31 mouse cellular contexts compared by ENCODE assay signal in genomic region chr9:122459491-122459890, GRCm38 (mm10).
"Had no signal": no experiment of that assay in that cellular context is flagged by ENCODE, and none has a peak within 500 bp of the region (broad histone marks: within the 10 kb centered on the region; RNA-seq: fewer than 3 reads in every experiment).

No protein-coding gene starts in this region.

- DNase-seq: left cerebral cortex, postnatal 4 days; liver; liver, embryonic 13.5 days; liver, postnatal 0 days; lung, adult 18-20 months; lung, adult 2 months; lung, embryonic 14.5 days; lung, postnatal 10 days; lung, postnatal 14 days; lung, postnatal 36 days; lung, postnatal 4 days; midbrain, embryonic 14.5 days had no signal

- H3K4me2 ChIP-seq: limb, embryonic 12.5 days; limb, embryonic 13.5 days; limb, embryonic 15.5 days; liver, embryonic 11.5 days; liver, embryonic 12.5 days; liver, embryonic 13.5 days; liver, embryonic 15.5 days; lung, embryonic 14.5 days; lung, embryonic 15.5 days; midbrain, embryonic 12.5 days; midbrain, embryonic 15.5 days; neural tube, embryonic 12.5 days; neural tube, embryonic 13.5 days had no signal

- H3K4me1 ChIP-seq: limb, embryonic 10.5 days; limb, embryonic 12.5 days; limb, embryonic 13.5 days; limb, embryonic 15.5 days; liver, embryonic 12.5 days; liver, embryonic 13.5 days; liver, embryonic 15.5 days; lung, embryonic 15.5 days; midbrain, embryonic 10.5 days; midbrain, embryonic 12.5 days; neural tube, embryonic 12.5 days; neural tube, embryonic 13.5 days had no signal

- H3K9me3 ChIP-seq: limb, embryonic 10.5 days; limb, embryonic 12.5 days; limb, embryonic 13.5 days; limb, embryonic 15.5 days; liver, embryonic 12.5 days; liver, embryonic 13.5 days; liver, embryonic 15.5 days; lung, embryonic 15.5 days; megakaryocyte, embryonic 14.5 days; midbrain, embryonic 10.5 days; midbrain, embryonic 12.5 days; midbrain, embryonic 15.5 days; neural tube, embryonic 12.5 days; neural tube, embryonic 13.5 days had no signal

- ATAC-seq: liver, embryonic 12.5 days; liver, postnatal 0 days; lung, postnatal 0 days; midbrain, embryonic 15.5 days; midbrain, embryonic 16.5 days had no signal

- H3K36me3 ChIP-seq: limb, embryonic 10.5 days; limb, embryonic 12.5 days; limb, embryonic 13.5 days; limb, embryonic 15.5 days; liver, embryonic 12.5 days; liver, embryonic 13.5 days; liver, embryonic 15.5 days; lung, embryonic 15.5 days; midbrain, embryonic 10.5 days; midbrain, embryonic 12.5 days; midbrain, embryonic 15.5 days; neural tube, embryonic 12.5 days; neural tube, embryonic 13.5 days had no signal

- H3K9ac ChIP-seq: limb, embryonic 12.5 days; limb, embryonic 13.5 days; limb, embryonic 15.5 days; liver, embryonic 12.5 days; liver, embryonic 13.5 days; liver, embryonic 14.5 days; liver, embryonic 15.5 days; liver, postnatal 0 days; lung, embryonic 14.5 days; lung, embryonic 15.5 days; midbrain, embryonic 12.5 days; midbrain, embryonic 15.5 days; neural tube, embryonic 12.5 days; neural tube, embryonic 13.5 days had no signal

- H3K4me3 ChIP-seq: limb, embryonic 10.5 days; limb, embryonic 12.5 days; limb, embryonic 13.5 days; limb, embryonic 15.5 days; liver, embryonic 12.5 days; liver, embryonic 13.5 days; liver, embryonic 15.5 days; lung, embryonic 15.5 days; megakaryocyte, embryonic 14.5 days; midbrain, embryonic 10.5 days; midbrain, embryonic 12.5 days; midbrain, embryonic 15.5 days; myocyte; neural tube, embryonic 12.5 days; neural tube, embryonic 13.5 days had no signal

- H3K27ac ChIP-seq: limb, embryonic 10.5 days; limb, embryonic 12.5 days; limb, embryonic 13.5 days; limb, embryonic 15.5 days; liver, embryonic 12.5 days; liver, embryonic 13.5 days; liver, embryonic 14.5 days; liver, embryonic 15.5 days; lung, embryonic 15.5 days; macrophage; midbrain, embryonic 10.5 days; midbrain, embryonic 12.5 days; midbrain, embryonic 15.5 days; neural tube, embryonic 12.5 days; neural tube, embryonic 13.5 days had no signal

- H3K27me3 ChIP-seq: limb, embryonic 12.5 days; limb, embryonic 13.5 days; limb, embryonic 15.5 days; liver, embryonic 12.5 days; liver, embryonic 13.5 days; liver, embryonic 15.5 days; lung, embryonic 15.5 days; midbrain, embryonic 12.5 days; midbrain, embryonic 15.5 days; neural tube, embryonic 12.5 days; neural tube, embryonic 13.5 days had no signal
